Mouse (Mus musculus): ENCODE results near the gene Tmem213. TPM values are rescaled to one million over a fixed set of nuclear protein-coding genes. Genes with fewer than 3 reads are reported as not detected.
A peak's percentile ranks its signal among the peaks of the same experiment; 100 is the strongest.

The Tmem213 gene
- polyA plus RNA-seq, 1 experiment from 2014 or later: 0.31 TPM

GRCm38 (mm10) chr6:38080364-38080763, 28.7 kb upstream of the Tmem213 start:
- Histone ChIP-seq H3K27ac (ENCODE audit: low read depth) (no peak overlapping the region), H3K4me2 (ENCODE audit: low read length) (no peak overlapping the region), H3K9ac (ENCODE audit: low read length) (no peak overlapping the region), H3K4me1 (replicated peaks; ENCODE audit: control insufficient read depth, insufficient read depth, low read length) (peaks cover 3% of the 10 kb centered on the region; the same call in 1 of the 2 replicates), H3K27me3 (replicated peaks; ENCODE audit: control insufficient read depth, insufficient read depth, low read length) (no peaks in the 10 kb centered on the region), H3K36me3 (ENCODE audit: control insufficient read depth, insufficient read depth, low read length) (no peaks in the 10 kb centered on the region), H3K9me3 (ENCODE audit: control insufficient read depth, low read length) (peaks cover 1% of the 10 kb centered on the region; the same call in 1 of the 2 replicates), H3K4me3 (ENCODE audit: low read depth, low read length) (no peak overlapping the region)
- 46% methylated on average over 4 of the region's 4 CpGs for WGBS
- DNase-seq (ENCODE audit: low spot score) (no peak), ATAC-seq (replicated peaks; ENCODE audit: low FRiP score, low TSS enrichment, low read depth) (no peak)

- Histone ChIP-seq H3K4me2 (ENCODE audit: low read length) (no peak overlapping the region), H3K27ac (ENCODE audit: low read depth) (no peak overlapping the region), H3K9me3 (ENCODE audit: control insufficient read depth, low read length) (no peaks in the 10 kb centered on the region), H3K36me3 (ENCODE audit: control insufficient read depth, insufficient read depth, low read length) (no peaks in the 10 kb centered on the region), H3K27me3 (replicated peaks; ENCODE audit: control insufficient read depth, insufficient read depth, low read length) (no peaks in the 10 kb centered on the region), H3K4me3 (ENCODE audit: low read depth, low read length) (no peak overlapping the region), H3K9ac (ENCODE audit: low read length) (no peak overlapping the region), H3K4me1 (replicated peaks; ENCODE audit: control insufficient read depth, insufficient read depth, low read length) (peaks cover 3% of the 10 kb centered on the region; the same call in 1 of the 2 replicates)
- DNase-seq (ENCODE audit: low spot score) (no peak), ATAC-seq (replicated peaks; ENCODE audit: low FRiP score, low TSS enrichment, low read depth) (no peak)
- WGBS: 39% methylated on average over 11 of the region's 11 CpGs
Observed at GRCm38 (mm10) chr6:38081727-38082341, 27.2 kb upstream of the Tmem213 start.

GRCm38 (mm10) chr6:38083204-38083603, 25.9 kb upstream of the Tmem213 start:
- 38% methylated on average over 4 of the region's 4 CpGs for WGBS
- H3K27ac ChIP-seq (ENCODE audit: low read depth): no peak overlapping the region
- no peak overlapping the region for H3K9ac ChIP-seq (ENCODE audit: low read length)

GRCm38 (mm10) chr6:38087242-38088026, 21.6 kb upstream of the Tmem213 start:
- Histone ChIP-seq H3K4me2 (ENCODE audit: low read length) (no peak overlapping the region), H3K9me3 (ENCODE audit: control insufficient read depth, low read length) (no peaks in the 10 kb centered on the region), H3K36me3 (ENCODE audit: control insufficient read depth, insufficient read depth, low read length) (no peaks in the 10 kb centered on the region), H3K27ac (ENCODE audit: low read depth) (no peak overlapping the region), H3K9ac (ENCODE audit: low read length) (no peak overlapping the region), H3K4me3 (ENCODE audit: low read depth, low read length) (no peak overlapping the region), H3K4me1 (replicated peaks; ENCODE audit: control insufficient read depth, insufficient read depth, low read length) (no peaks in the 10 kb centered on the region), H3K27me3 (replicated peaks; ENCODE audit: control insufficient read depth, insufficient read depth, low read length) (no peaks in the 10 kb centered on the region)
- 75% methylated on average over 9 of the region's 9 CpGs for WGBS
- DNase-seq (ENCODE audit: low spot score) (no peak), ATAC-seq (replicated peaks; ENCODE audit: low FRiP score, low TSS enrichment, low read depth) (no peak)

More at GRCm38 (mm10) chr6:38083204-38083603, 25.9 kb upstream of the Tmem213 start:
- Histone ChIP-seq H3K27me3 (replicated peaks; ENCODE audit: control insufficient read depth, insufficient read depth, low read length) (no peaks in the 10 kb centered on the region), H3K4me3 (ENCODE audit: low read depth, low read length) (no peak overlapping the region), H3K4me2 (ENCODE audit: low read length) (no peak overlapping the region), H3K36me3 (ENCODE audit: control insufficient read depth, insufficient read depth, low read length) (no peaks in the 10 kb centered on the region), H3K4me1 (replicated peaks; ENCODE audit: control insufficient read depth, insufficient read depth, low read length) (peaks cover 3% of the 10 kb centered on the region; the same call in 1 of the 2 replicates), H3K9me3 (ENCODE audit: control insufficient read depth, low read length) (no peaks in the 10 kb centered on the region)
- DNase-seq (ENCODE audit: low spot score) (no peak), ATAC-seq (replicated peaks; ENCODE audit: low FRiP score, low TSS enrichment, low read depth) (no peak)

GRCm38 (mm10) chr6:38092539-38092938, 16.5 kb upstream of the Tmem213 start:
- DNase-seq (ENCODE audit: low spot score) (no peak), ATAC-seq (replicated peaks; ENCODE audit: low FRiP score, low TSS enrichment, low read depth) (no peak)
- Histone ChIP-seq H3K27me3 (replicated peaks; ENCODE audit: control insufficient read depth, insufficient read depth, low read length) (no peaks in the 10 kb centered on the region), H3K9ac (ENCODE audit: low read length) (no peak overlapping the region), H3K9me3 (ENCODE audit: control insufficient read depth, low read length) (no peaks in the 10 kb centered on the region), H3K4me2 (ENCODE audit: low read length) (no peak overlapping the region), H3K4me3 (ENCODE audit: low read depth, low read length) (no peak overlapping the region), H3K4me1 (replicated peaks; ENCODE audit: control insufficient read depth, insufficient read depth, low read length) (no peaks in the 10 kb centered on the region), H3K36me3 (ENCODE audit: control insufficient read depth, insufficient read depth, low read length) (no peaks in the 10 kb centered on the region), H3K27ac (ENCODE audit: low read depth) (no peak overlapping the region)
- 91% methylated on average over 8 of the region's 8 CpGs for WGBS

- no peaks in the 10 kb centered on the region for H3K36me3 ChIP-seq (ENCODE audit: control insufficient read depth, insufficient read depth, low read length)
- DNase-seq (ENCODE audit: low spot score) (no peak), ATAC-seq (replicated peaks; ENCODE audit: low FRiP score, low TSS enrichment, low read depth) (no peak)
- H3K4me1 ChIP-seq (replicated peaks; ENCODE audit: control insufficient read depth, insufficient read depth, low read length): no peaks in the 10 kb centered on the region
- no peak overlapping the region for H3K4me3 ChIP-seq (ENCODE audit: low read depth, low read length)
- no peak overlapping the region for H3K9ac ChIP-seq (ENCODE audit: low read length)
- no peak overlapping the region for H3K4me2 ChIP-seq (ENCODE audit: low read length)
- H3K27ac ChIP-seq (ENCODE audit: low read depth): no peak overlapping the region
- H3K27me3 ChIP-seq (replicated peaks; ENCODE audit: control insufficient read depth, insufficient read depth, low read length): no peaks in the 10 kb centered on the region
- H3K9me3 ChIP-seq (ENCODE audit: control insufficient read depth, low read length): no peaks in the 10 kb centered on the region
- WGBS: 92% methylated on average over 10 of the region's 10 CpGs
Observed at GRCm38 (mm10) chr6:38094701-38095100, 14.4 kb upstream of the Tmem213 start.

- Histone ChIP-seq H3K27ac (ENCODE audit: low read depth) (no peak overlapping the region), H3K9ac (ENCODE audit: low read length) (no peak overlapping the region), H3K4me1 (replicated peaks; ENCODE audit: control insufficient read depth, insufficient read depth, low read length) (no peaks in the 10 kb centered on the region), H3K27me3 (replicated peaks; ENCODE audit: control insufficient read depth, insufficient read depth, low read length) (no peaks in the 10 kb centered on the region), H3K9me3 (ENCODE audit: control insufficient read depth, low read length) (no peaks in the 10 kb centered on the region), H3K4me2 (ENCODE audit: low read length) (no peak overlapping the region), H3K4me3 (ENCODE audit: low read depth, low read length) (no peak overlapping the region), H3K36me3 (ENCODE audit: control insufficient read depth, insufficient read depth, low read length) (no peaks in the 10 kb centered on the region)
- ATAC-seq (replicated peaks; ENCODE audit: low FRiP score, low TSS enrichment, low read depth) (peak; percentile 87), DNase-seq (ENCODE audit: low spot score) (peak; percentile 67)
- 51% methylated on average over 5 of the region's 5 CpGs for WGBS
Observed at GRCm38 (mm10) chr6:38096961-38097370, 12.1 kb upstream of the Tmem213 start.

- H3K27me3 ChIP-seq (replicated peaks; ENCODE audit: control insufficient read depth, insufficient read depth, low read length): no peaks in the 10 kb centered on the region
- no peak for DNase-seq (ENCODE audit: low spot score)
- H3K9me3 ChIP-seq (ENCODE audit: control insufficient read depth, low read length): no peaks in the 10 kb centered on the region
- H3K9ac ChIP-seq (ENCODE audit: low read length): no peak overlapping the region
- H3K4me1 ChIP-seq (replicated peaks; ENCODE audit: control insufficient read depth, insufficient read depth, low read length): no peaks in the 10 kb centered on the region
- no peak overlapping the region for H3K27ac ChIP-seq (ENCODE audit: low read depth)
- 91% methylated on average over 7 of the region's 7 CpGs for WGBS
- H3K4me3 ChIP-seq (ENCODE audit: low read depth, low read length): no peak overlapping the region
- H3K36me3 ChIP-seq (ENCODE audit: control insufficient read depth, insufficient read depth, low read length): no peaks in the 10 kb centered on the region
- no peak overlapping the region for H3K4me2 ChIP-seq (ENCODE audit: low read length)
- ATAC-seq (replicated peaks; ENCODE audit: low FRiP score, low TSS enrichment, low read depth): no peak
Observed at GRCm38 (mm10) chr6:38102216-38102795, 6.7 kb upstream of the Tmem213 start.

Data from intestine, embryonic 14.5 days (tissue).